Mouse (Mus musculus): Measurements from ENCODE around the gene Kcnma1. TPM values are rescaled to one million over a fixed set of nuclear protein-coding genes. Genes with fewer than 3 reads are reported as not detected.

Gene Kcnma1
- polyA plus RNA-seq, 1 experiment from 2014 or later, result 0.31 TPM

DNA sequence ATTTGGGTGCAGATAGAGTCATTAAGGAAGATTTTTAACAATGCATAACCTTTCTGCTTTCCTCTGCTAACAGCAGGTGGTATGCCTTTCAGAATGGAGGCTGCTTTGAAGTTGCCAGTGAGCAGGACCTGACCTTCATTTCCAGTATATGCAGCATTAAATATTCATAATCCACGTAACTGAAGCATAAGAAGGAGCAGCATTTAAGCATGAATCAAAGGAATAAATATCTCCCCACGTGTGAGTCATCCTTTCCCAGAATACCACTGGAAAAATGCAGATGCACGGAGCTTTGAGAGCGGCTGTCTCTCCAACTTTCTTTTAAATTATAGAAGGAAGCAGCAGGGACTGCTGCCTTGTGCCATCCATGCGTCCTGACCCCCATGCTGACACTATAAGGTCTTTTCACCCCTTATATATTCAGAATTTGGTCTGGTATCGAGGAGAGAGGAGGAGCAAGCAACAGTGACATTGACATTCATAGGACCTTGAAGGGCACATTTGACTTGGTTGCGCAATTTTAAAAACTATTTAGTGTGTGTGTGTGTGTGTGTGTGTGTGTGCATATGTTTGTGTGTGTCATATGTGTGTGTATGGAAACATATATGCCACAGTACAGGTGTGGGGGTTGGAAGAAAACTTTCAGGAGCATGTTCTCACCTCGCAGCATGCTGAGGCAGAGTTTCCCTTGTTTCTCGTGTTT, 368.8 kb downstream of the Kcnma1 start:
- H3K9me3 ChIP-seq (ENCODE audit: control insufficient read depth, low read length), result no peaks in the 10 kb centered on the region
- H3K4me1 ChIP-seq (ENCODE audit: control insufficient read depth in 2 of 2, insufficient read depth in 2 of 2, low read length in 2 of 2), result no peaks in the 10 kb centered on the region
- ATAC-seq (ENCODE audit: insufficient number of reproducible peaks, insufficient read depth, low FRiP score, low read depth), result no peak
- no peaks in the 10 kb centered on the region for H3K36me3 ChIP-seq (ENCODE audit: control insufficient read depth, insufficient read depth, low read length)
- 76% methylated on average over 9 of the region's 9 CpGs for WGBS
- H3K4me2 ChIP-seq (ENCODE audit: low read length), result no peak overlapping the region
- H3K27me3 ChIP-seq (ENCODE audit: control insufficient read depth, insufficient read depth, low read length), result peaks cover 31% of the 10 kb centered on the region
- no peak overlapping the region for H3K27ac ChIP-seq (replicated peaks in 1 of 2; ENCODE audit: control insufficient read depth in 1 of 2, insufficient read depth in 1 of 2, low read depth in 2 of 2, low read length in 2 of 2)
- no peak overlapping the region for H3K4me3 ChIP-seq (ENCODE audit: control insufficient read depth in 1 of 2, insufficient read depth in 1 of 2, low read depth in 1 of 2, low read length in 2 of 2)
- no peak overlapping the region for H3K9ac ChIP-seq (ENCODE audit: low read length)

DNA sequence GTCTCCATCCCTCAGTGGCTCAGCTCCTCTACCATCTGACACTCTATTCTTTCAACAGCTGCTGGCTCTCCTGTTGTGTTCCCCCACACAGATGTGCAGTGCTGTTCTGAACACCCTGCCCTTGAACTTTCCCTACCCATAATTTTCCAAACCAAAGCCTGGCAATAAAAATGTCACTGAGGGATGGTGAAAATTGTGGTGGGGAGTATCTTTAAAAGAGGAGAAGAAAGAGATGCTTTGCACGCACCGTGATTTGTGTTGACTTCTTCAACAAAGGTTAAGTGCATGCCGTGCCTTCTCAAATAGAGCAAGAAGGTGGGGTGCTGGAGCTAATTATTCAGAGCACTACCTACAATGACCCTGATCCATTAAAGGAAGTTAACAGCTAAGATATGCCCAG, 371.1 kb downstream of the Kcnma1 start:
- Histone ChIP-seq H3K36me3 (ENCODE audit: control insufficient read depth, insufficient read depth, low read length) (no peaks in the 10 kb centered on the region), H3K27me3 (ENCODE audit: control insufficient read depth, insufficient read depth, low read length) (peaks cover 24% of the 10 kb centered on the region), H3K9ac (ENCODE audit: low read length) (no peak overlapping the region), H3K9me3 (ENCODE audit: control insufficient read depth, low read length) (no peaks in the 10 kb centered on the region), H3K27ac (replicated peaks in 1 of 2; ENCODE audit: control insufficient read depth in 1 of 2, insufficient read depth in 1 of 2, low read depth in 2 of 2, low read length in 2 of 2) (no peak overlapping the region), H3K4me3 (ENCODE audit: control insufficient read depth in 1 of 2, insufficient read depth in 1 of 2, low read depth in 1 of 2, low read length in 2 of 2) (no peak overlapping the region), H3K4me1 (ENCODE audit: control insufficient read depth in 2 of 2, insufficient read depth in 2 of 2, low read length in 2 of 2) (no peaks in the 10 kb centered on the region), H3K4me2 (ENCODE audit: low read length) (no peak overlapping the region)
- no peak for ATAC-seq (ENCODE audit: insufficient number of reproducible peaks, insufficient read depth, low FRiP score, low read depth)
- WGBS, result 90% methylated on average over 3 of the region's 3 CpGs

DNA sequence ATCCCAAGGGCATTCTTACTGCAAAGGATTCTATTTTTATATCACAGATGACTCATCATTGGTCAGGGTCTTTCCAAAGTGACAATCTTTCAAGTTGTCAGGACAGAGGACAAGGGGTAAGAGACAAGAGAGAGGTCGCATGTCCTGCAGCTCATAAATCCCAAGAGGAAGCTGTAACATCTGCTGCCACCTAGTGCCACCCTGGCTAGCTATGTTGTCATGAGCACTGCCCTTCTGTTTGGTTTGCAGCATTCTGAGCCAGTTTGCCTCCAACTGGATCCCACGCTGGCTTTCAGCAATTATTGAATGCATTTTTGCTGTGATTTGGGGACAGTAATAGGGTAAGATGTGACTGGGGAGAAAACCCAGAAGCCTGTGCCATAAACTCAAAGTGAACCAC, 373.6 kb downstream of the Kcnma1 start:
- ATAC-seq (ENCODE audit: insufficient number of reproducible peaks, insufficient read depth, low FRiP score, low read depth), result no peak
- no peaks in the 10 kb centered on the region for H3K4me1 ChIP-seq (ENCODE audit: control insufficient read depth in 2 of 2, insufficient read depth in 2 of 2, low read length in 2 of 2)
- 34% methylated on average over 2 of the region's 2 CpGs for WGBS
- H3K9me3 ChIP-seq (ENCODE audit: control insufficient read depth, low read length), result no peaks in the 10 kb centered on the region
- no peaks in the 10 kb centered on the region for H3K36me3 ChIP-seq (ENCODE audit: control insufficient read depth, insufficient read depth, low read length)
- H3K9ac ChIP-seq (ENCODE audit: low read length), result no peak overlapping the region
- H3K4me3 ChIP-seq (ENCODE audit: control insufficient read depth in 1 of 2, insufficient read depth in 1 of 2, low read depth in 1 of 2, low read length in 2 of 2), result no peak overlapping the region
- H3K4me2 ChIP-seq (ENCODE audit: low read length), result no peak overlapping the region
- H3K27ac ChIP-seq (replicated peaks in 1 of 2; ENCODE audit: control insufficient read depth in 1 of 2, insufficient read depth in 1 of 2, low read depth in 2 of 2, low read length in 2 of 2), result no peak overlapping the region
- peaks cover 23% of the 10 kb centered on the region for H3K27me3 ChIP-seq (ENCODE audit: control insufficient read depth, insufficient read depth, low read length)

DNA sequence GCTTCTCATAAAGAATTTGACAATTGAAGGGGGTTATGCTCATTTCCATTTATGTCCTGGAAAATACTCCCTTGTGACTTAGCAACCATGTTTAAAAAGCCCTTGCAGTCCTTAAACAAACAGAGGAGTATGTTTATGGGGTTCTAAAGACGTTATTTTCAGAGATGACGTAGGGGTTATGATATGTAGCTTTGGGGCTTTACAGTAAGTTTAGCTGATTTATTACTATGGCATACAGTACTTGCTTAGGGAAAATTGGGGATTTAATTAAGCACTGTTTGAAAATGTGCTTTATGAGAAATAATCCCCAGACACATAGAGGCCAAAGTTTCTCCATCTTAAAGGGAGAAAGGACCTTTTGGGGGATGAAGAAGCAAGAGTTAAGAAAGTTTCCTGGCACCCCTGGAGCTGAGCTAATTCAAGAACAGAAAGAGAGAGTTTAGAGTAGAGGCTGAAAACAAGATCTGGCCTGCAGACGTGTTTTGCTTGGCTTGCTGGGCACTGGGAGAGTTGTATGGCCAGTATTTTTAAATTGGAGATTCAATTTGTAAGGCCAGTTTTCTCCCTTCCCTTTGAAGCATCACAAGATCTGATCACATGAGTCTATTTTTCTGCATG, 376.1 kb downstream of the Kcnma1 start:
- Histone ChIP-seq H3K4me2 (ENCODE audit: low read length) (no peak overlapping the region), H3K9ac (ENCODE audit: low read length) (no peak overlapping the region), H3K4me1 (ENCODE audit: control insufficient read depth in 2 of 2, insufficient read depth in 2 of 2, low read length in 2 of 2) (no peaks in the 10 kb centered on the region), H3K27ac (replicated peaks in 1 of 2; ENCODE audit: control insufficient read depth in 1 of 2, insufficient read depth in 1 of 2, low read depth in 2 of 2, low read length in 2 of 2) (no peak overlapping the region), H3K36me3 (ENCODE audit: control insufficient read depth, insufficient read depth, low read length) (no peaks in the 10 kb centered on the region), H3K27me3 (ENCODE audit: control insufficient read depth, insufficient read depth, low read length) (peaks cover 10% of the 10 kb centered on the region), H3K9me3 (ENCODE audit: control insufficient read depth, low read length) (no peaks in the 10 kb centered on the region), H3K4me3 (ENCODE audit: control insufficient read depth in 1 of 2, insufficient read depth in 1 of 2, low read depth in 1 of 2, low read length in 2 of 2) (no peak overlapping the region)
- ATAC-seq (ENCODE audit: insufficient number of reproducible peaks, insufficient read depth, low FRiP score, low read depth), result no peak
- WGBS, result 78% methylated on average over 3 of the region's 3 CpGs

DNA sequence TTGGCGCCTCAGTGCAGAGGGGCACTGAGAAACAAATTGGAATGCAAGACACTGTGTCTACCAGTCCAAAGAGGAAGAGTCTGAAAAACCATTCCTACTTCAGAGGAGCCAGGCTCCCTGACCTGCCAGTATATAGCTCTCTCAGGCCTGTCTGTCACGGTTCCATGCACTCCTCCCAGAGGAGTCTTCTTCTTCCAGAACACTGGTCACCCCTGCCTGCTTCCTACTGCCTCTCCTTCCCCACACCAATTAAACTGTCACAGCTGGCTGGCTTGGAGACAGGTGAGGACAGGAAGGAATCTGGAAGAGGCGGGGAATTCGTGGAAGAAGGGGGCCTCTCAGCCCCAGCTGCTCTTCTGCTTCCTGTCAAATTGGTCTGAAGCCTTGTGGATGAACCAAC, 378.4 kb downstream of the Kcnma1 start:
- Histone ChIP-seq H3K27me3 (ENCODE audit: control insufficient read depth, insufficient read depth, low read length) (peaks cover 7% of the 10 kb centered on the region), H3K4me3 (ENCODE audit: control insufficient read depth in 1 of 2, insufficient read depth in 1 of 2, low read depth in 1 of 2, low read length in 2 of 2) (no peak overlapping the region), H3K9me3 (ENCODE audit: control insufficient read depth, low read length) (no peaks in the 10 kb centered on the region), H3K36me3 (ENCODE audit: control insufficient read depth, insufficient read depth, low read length) (no peaks in the 10 kb centered on the region), H3K27ac (replicated peaks in 1 of 2; ENCODE audit: control insufficient read depth in 1 of 2, insufficient read depth in 1 of 2, low read depth in 2 of 2, low read length in 2 of 2) (no peak overlapping the region), H3K4me2 (ENCODE audit: low read length) (no peak overlapping the region), H3K9ac (ENCODE audit: low read length) (no peak overlapping the region), H3K4me1 (ENCODE audit: control insufficient read depth in 2 of 2, insufficient read depth in 2 of 2, low read length in 2 of 2) (no peaks in the 10 kb centered on the region)
- ATAC-seq (ENCODE audit: insufficient number of reproducible peaks, insufficient read depth, low FRiP score, low read depth), result no peak
- 63% methylated on average over 4 of the region's 4 CpGs for WGBS

DNA sequence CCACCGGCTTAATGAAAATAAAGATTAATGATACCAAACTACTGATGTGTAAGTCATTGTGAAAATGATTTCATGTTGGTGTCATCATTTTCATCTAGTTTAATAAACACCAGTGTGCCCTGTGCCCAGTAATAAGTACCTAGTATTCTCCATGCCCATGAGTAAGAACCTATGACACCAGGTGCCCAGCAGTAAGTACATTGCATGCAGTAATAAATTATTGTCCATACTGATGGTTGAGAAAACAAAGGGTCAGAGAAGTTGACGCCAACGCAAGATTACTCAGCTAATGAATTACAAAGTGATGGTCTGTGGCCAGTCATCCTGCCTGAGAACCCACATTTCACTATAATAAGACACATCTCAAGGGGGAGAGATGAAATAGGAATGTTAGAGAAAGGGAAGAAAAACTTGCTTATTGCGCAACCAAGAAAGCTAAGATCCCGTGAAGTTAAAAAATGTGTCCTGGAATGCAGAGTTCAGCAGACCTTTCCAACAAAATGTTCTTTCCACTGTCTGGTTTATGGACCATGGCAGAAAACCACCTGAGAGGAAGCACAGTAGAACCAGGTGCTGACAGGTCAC, 381.2 kb downstream of the Kcnma1 start:
- 90% methylated on average over 5 of the region's 5 CpGs for WGBS
- Histone ChIP-seq H3K27ac (replicated peaks in 1 of 2; ENCODE audit: control insufficient read depth in 1 of 2, insufficient read depth in 1 of 2, low read depth in 2 of 2, low read length in 2 of 2) (no peak overlapping the region), H3K4me1 (ENCODE audit: control insufficient read depth in 2 of 2, insufficient read depth in 2 of 2, low read length in 2 of 2) (no peaks in the 10 kb centered on the region), H3K4me2 (ENCODE audit: low read length) (no peak overlapping the region), H3K9me3 (ENCODE audit: control insufficient read depth, low read length) (no peaks in the 10 kb centered on the region), H3K4me3 (ENCODE audit: control insufficient read depth in 1 of 2, insufficient read depth in 1 of 2, low read depth in 1 of 2, low read length in 2 of 2) (no peak overlapping the region), H3K36me3 (ENCODE audit: control insufficient read depth, insufficient read depth, low read length) (no peaks in the 10 kb centered on the region), H3K27me3 (ENCODE audit: control insufficient read depth, insufficient read depth, low read length) (peaks cover 7% of the 10 kb centered on the region), H3K9ac (ENCODE audit: low read length) (no peak overlapping the region)
- no peak for ATAC-seq (ENCODE audit: insufficient number of reproducible peaks, insufficient read depth, low FRiP score, low read depth)

DNA sequence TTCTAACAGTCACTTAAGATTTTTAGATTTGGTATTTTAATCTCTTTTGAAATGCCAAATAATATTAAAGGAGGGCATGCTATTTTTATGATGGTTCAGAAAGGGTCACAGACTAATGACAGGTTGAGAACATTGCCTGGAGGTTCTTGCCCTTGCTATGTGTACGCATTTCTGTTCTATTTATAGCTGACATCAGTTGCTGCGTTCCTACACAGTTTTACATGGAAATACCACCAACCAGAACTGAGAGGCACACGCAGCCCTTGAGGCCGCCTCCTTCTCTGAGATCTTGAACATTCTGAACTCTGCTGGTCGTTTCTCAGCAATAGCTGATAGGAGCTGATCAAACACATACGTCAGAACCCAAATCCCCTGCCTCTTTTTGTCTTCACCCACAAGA, 387.4 kb downstream of the Kcnma1 start:
- Histone ChIP-seq H3K36me3 (ENCODE audit: control insufficient read depth, insufficient read depth, low read length) (no peaks in the 10 kb centered on the region), H3K9me3 (ENCODE audit: control insufficient read depth, low read length) (no peaks in the 10 kb centered on the region), H3K4me1 (ENCODE audit: control insufficient read depth in 2 of 2, insufficient read depth in 2 of 2, low read length in 2 of 2) (peaks cover 11 to 12% of the 10 kb centered on the region in 2 experiments), H3K27ac (replicated peaks in 1 of 2; ENCODE audit: control insufficient read depth in 1 of 2, insufficient read depth in 1 of 2, low read depth in 2 of 2, low read length in 2 of 2) (peak overlapping the region in 1 of 2 experiments; percentile 44; a peak in 1 of 4 replicates), H3K4me2 (ENCODE audit: low read length) (peak overlapping the region; percentile 26; the same call in 1 of the 2 replicates), H3K9ac (ENCODE audit: low read length) (no peak overlapping the region), H3K27me3 (ENCODE audit: control insufficient read depth, insufficient read depth, low read length) (no peaks in the 10 kb centered on the region; the same call in 1 of the 2 replicates), H3K4me3 (ENCODE audit: control insufficient read depth in 1 of 2, insufficient read depth in 1 of 2, low read depth in 1 of 2, low read length in 2 of 2) (no peak overlapping the region)
- no peak for ATAC-seq (ENCODE audit: insufficient number of reproducible peaks, insufficient read depth, low FRiP score, low read depth)
- 27% methylated on average over 6 of the region's 6 CpGs for WGBS
